Mouse (Mus musculus): ENCODE results near the gene Slc26a10. TPM values are rescaled to one million over a fixed set of nuclear protein-coding genes. Genes with fewer than 3 reads are reported as not detected.

Gene Slc26a10
- polyA plus RNA-seq, 1 experiment from 2014 or later = 0.58 TPM

- no peaks in the 10 kb centered on the region for H3K4me1 ChIP-seq (ENCODE audit: control insufficient read depth, insufficient read depth, low read length)
- WGBS = 79% methylated on average over 5 of the region's 5 CpGs
- no peaks in the 10 kb centered on the region for H3K9me3 ChIP-seq (ENCODE audit: control insufficient read depth, low read length)
- H3K27me3 ChIP-seq (ENCODE audit: control insufficient read depth, insufficient read depth, low read length) = no peaks in the 10 kb centered on the region
- H3K4me3 ChIP-seq (replicated peaks; ENCODE audit: low read depth, low read length) = no peak overlapping the region
- ATAC-seq (ENCODE audit: low FRiP score, low TSS enrichment) (no peak), DNase-seq (no peak)
- H3K27ac ChIP-seq (replicated peaks; ENCODE audit: low read depth, low read length) = no peak overlapping the region
- H3K4me2 ChIP-seq (ENCODE audit: low read length) = no peak overlapping the region
- no peaks in the 10 kb centered on the region for H3K36me3 ChIP-seq (ENCODE audit: control insufficient read depth, insufficient read depth, low read length)
- no peak overlapping the region for H3K9ac ChIP-seq (replicated peaks; ENCODE audit: low read length)
Observed at GRCm38 (mm10) chr10:127145303-127145702, 35.1 kb downstream of the Slc26a10 start.

GRCm38 (mm10) chr10:127144536-127144935 lies 35.9 kb downstream of the Slc26a10 start:
- H3K36me3 ChIP-seq (ENCODE audit: control insufficient read depth, insufficient read depth, low read length) = no peaks in the 10 kb centered on the region
- ATAC-seq (ENCODE audit: low FRiP score, low TSS enrichment) (no peak), DNase-seq (no peak)
- no peaks in the 10 kb centered on the region for H3K9me3 ChIP-seq (ENCODE audit: control insufficient read depth, low read length)
- no peak overlapping the region for H3K4me3 ChIP-seq (replicated peaks; ENCODE audit: low read depth, low read length)
- H3K4me2 ChIP-seq (ENCODE audit: low read length) = no peak overlapping the region
- no peaks in the 10 kb centered on the region for H3K4me1 ChIP-seq (ENCODE audit: control insufficient read depth, insufficient read depth, low read length)
- H3K27me3 ChIP-seq (ENCODE audit: control insufficient read depth, insufficient read depth, low read length) = no peaks in the 10 kb centered on the region
- no peak overlapping the region for H3K27ac ChIP-seq (replicated peaks; ENCODE audit: low read depth, low read length)
- WGBS = 94% methylated on average over 7 of the region's 7 CpGs
- no peak overlapping the region for H3K9ac ChIP-seq (replicated peaks; ENCODE audit: low read length)

- 85% methylated on average over 8 of the region's 8 CpGs for WGBS
- no peaks in the 10 kb centered on the region for H3K27me3 ChIP-seq (ENCODE audit: control insufficient read depth, insufficient read depth, low read length)
- H3K4me1 ChIP-seq (ENCODE audit: control insufficient read depth, insufficient read depth, low read length) = no peaks in the 10 kb centered on the region
- H3K27ac ChIP-seq (replicated peaks; ENCODE audit: low read depth, low read length) = no peak overlapping the region
- no peak overlapping the region for H3K9ac ChIP-seq (replicated peaks; ENCODE audit: low read length)
- H3K4me2 ChIP-seq (ENCODE audit: low read length) = no peak overlapping the region
- H3K9me3 ChIP-seq (ENCODE audit: control insufficient read depth, low read length) = no peaks in the 10 kb centered on the region
- no peaks in the 10 kb centered on the region for H3K36me3 ChIP-seq (ENCODE audit: control insufficient read depth, insufficient read depth, low read length)
- DNase-seq (no peak), ATAC-seq (ENCODE audit: low FRiP score, low TSS enrichment) (no peak)
- no peak overlapping the region for H3K4me3 ChIP-seq (replicated peaks; ENCODE audit: low read depth, low read length)
Observed at GRCm38 (mm10) chr10:127143228-127143627, 37.2 kb downstream of the Slc26a10 start.

- Histone ChIP-seq H3K27me3 (ENCODE audit: control insufficient read depth, insufficient read depth, low read length) (no peaks in the 10 kb centered on the region), H3K9ac (replicated peaks; ENCODE audit: low read length) (no peak overlapping the region), H3K4me2 (ENCODE audit: low read length) (no peak overlapping the region), H3K4me1 (ENCODE audit: control insufficient read depth, insufficient read depth, low read length) (no peaks in the 10 kb centered on the region), H3K27ac (replicated peaks; ENCODE audit: low read depth, low read length) (no peak overlapping the region), H3K9me3 (ENCODE audit: control insufficient read depth, low read length) (no peaks in the 10 kb centered on the region), H3K4me3 (replicated peaks; ENCODE audit: low read depth, low read length) (no peak overlapping the region), H3K36me3 (ENCODE audit: control insufficient read depth, insufficient read depth, low read length) (no peaks in the 10 kb centered on the region)
- 88% methylated on average over 8 of the region's 8 CpGs for WGBS
- DNase-seq = no peak
- no peak for ATAC-seq (ENCODE audit: low FRiP score, low TSS enrichment)
Observed at GRCm38 (mm10) chr10:127141500-127141899, 38.9 kb downstream of the Slc26a10 start.

- no peak for DNase-seq
- Histone ChIP-seq H3K27me3 (ENCODE audit: control insufficient read depth, insufficient read depth, low read length) (no peaks in the 10 kb centered on the region), H3K4me3 (replicated peaks; ENCODE audit: low read depth, low read length) (no peak overlapping the region), H3K4me2 (ENCODE audit: low read length) (no peak overlapping the region), H3K27ac (replicated peaks; ENCODE audit: low read depth, low read length) (no peak overlapping the region), H3K9ac (replicated peaks; ENCODE audit: low read length) (no peak overlapping the region), H3K36me3 (ENCODE audit: control insufficient read depth, insufficient read depth, low read length) (no peaks in the 10 kb centered on the region), H3K4me1 (ENCODE audit: control insufficient read depth, insufficient read depth, low read length) (no peaks in the 10 kb centered on the region), H3K9me3 (ENCODE audit: control insufficient read depth, low read length) (no peaks in the 10 kb centered on the region)
- no peak for ATAC-seq (ENCODE audit: low FRiP score, low TSS enrichment)
- WGBS = 86% methylated on average over 11 of the region's 11 CpGs
Observed at GRCm38 (mm10) chr10:127140971-127141370, 39.5 kb downstream of the Slc26a10 start.

GRCm38 (mm10) chr10:127138328-127139141 lies 41.9 kb downstream of the Slc26a10 start:
- DNase-seq (no peak), ATAC-seq (ENCODE audit: low FRiP score, low TSS enrichment) (no peak)
- Histone ChIP-seq H3K4me1 (ENCODE audit: control insufficient read depth, insufficient read depth, low read length) (no peaks in the 10 kb centered on the region), H3K36me3 (ENCODE audit: control insufficient read depth, insufficient read depth, low read length) (no peaks in the 10 kb centered on the region), H3K27me3 (ENCODE audit: control insufficient read depth, insufficient read depth, low read length) (no peaks in the 10 kb centered on the region), H3K27ac (replicated peaks; ENCODE audit: low read depth, low read length) (no peak overlapping the region), H3K9me3 (ENCODE audit: control insufficient read depth, low read length) (no peaks in the 10 kb centered on the region), H3K9ac (replicated peaks; ENCODE audit: low read length) (no peak overlapping the region), H3K4me2 (ENCODE audit: low read length) (no peak overlapping the region), H3K4me3 (replicated peaks; ENCODE audit: low read depth, low read length) (no peak overlapping the region)
- WGBS = 87% methylated on average over 18 of the region's 18 CpGs

- H3K4me2 ChIP-seq (ENCODE audit: low read length) = no peak overlapping the region
- DNase-seq (no peak), ATAC-seq (ENCODE audit: low FRiP score, low TSS enrichment) (no peak)
- H3K9me3 ChIP-seq (ENCODE audit: control insufficient read depth, low read length) = no peaks in the 10 kb centered on the region
- H3K4me3 ChIP-seq (replicated peaks; ENCODE audit: low read depth, low read length) = no peak overlapping the region
- WGBS = 90% methylated on average over 3 of the region's 3 CpGs
- no peaks in the 10 kb centered on the region for H3K36me3 ChIP-seq (ENCODE audit: control insufficient read depth, insufficient read depth, low read length)
- H3K27ac ChIP-seq (replicated peaks; ENCODE audit: low read depth, low read length) = no peak overlapping the region
- no peak overlapping the region for H3K9ac ChIP-seq (replicated peaks; ENCODE audit: low read length)
- no peaks in the 10 kb centered on the region for H3K4me1 ChIP-seq (ENCODE audit: control insufficient read depth, insufficient read depth, low read length)
- H3K27me3 ChIP-seq (ENCODE audit: control insufficient read depth, insufficient read depth, low read length) = no peaks in the 10 kb centered on the region
Observed at GRCm38 (mm10) chr10:127137896-127138295, 42.5 kb downstream of the Slc26a10 start.

GRCm38 (mm10) chr10:127136510-127136909 lies 43.9 kb downstream of the Slc26a10 start:
- Histone ChIP-seq H3K9me3 (ENCODE audit: control insufficient read depth, low read length) (no peaks in the 10 kb centered on the region), H3K27me3 (ENCODE audit: control insufficient read depth, insufficient read depth, low read length) (no peaks in the 10 kb centered on the region), H3K4me2 (ENCODE audit: low read length) (no peak overlapping the region), H3K36me3 (ENCODE audit: control insufficient read depth, insufficient read depth, low read length) (no peaks in the 10 kb centered on the region), H3K4me1 (ENCODE audit: control insufficient read depth, insufficient read depth, low read length) (no peaks in the 10 kb centered on the region), H3K27ac (replicated peaks; ENCODE audit: low read depth, low read length) (no peak overlapping the region), H3K4me3 (replicated peaks; ENCODE audit: low read depth, low read length) (no peak overlapping the region), H3K9ac (replicated peaks; ENCODE audit: low read length) (no peak overlapping the region)
- DNase-seq (no peak), ATAC-seq (ENCODE audit: low FRiP score, low TSS enrichment) (no peak)
- 95% methylated on average over 4 of the region's 4 CpGs for WGBS

- no peak overlapping the region for H3K9ac ChIP-seq (replicated peaks; ENCODE audit: low read length)
- no peaks in the 10 kb centered on the region for H3K27me3 ChIP-seq (ENCODE audit: control insufficient read depth, insufficient read depth, low read length)
- no peaks in the 10 kb centered on the region for H3K4me1 ChIP-seq (ENCODE audit: control insufficient read depth, insufficient read depth, low read length)
- ATAC-seq (ENCODE audit: low FRiP score, low TSS enrichment) = no peak
- no peaks in the 10 kb centered on the region for H3K36me3 ChIP-seq (ENCODE audit: control insufficient read depth, insufficient read depth, low read length)
- no peak for DNase-seq
- 58% methylated on average over 8 of the region's 8 CpGs for WGBS
- no peak overlapping the region for H3K4me2 ChIP-seq (ENCODE audit: low read length)
- no peak overlapping the region for H3K4me3 ChIP-seq (replicated peaks; ENCODE audit: low read depth, low read length)
- H3K9me3 ChIP-seq (ENCODE audit: control insufficient read depth, low read length) = no peaks in the 10 kb centered on the region
- H3K27ac ChIP-seq (replicated peaks; ENCODE audit: low read depth, low read length) = no peak overlapping the region
Observed at GRCm38 (mm10) chr10:127135118-127135836, 45.2 kb downstream of the Slc26a10 start.

Data from midbrain, embryonic 14.5 days (tissue).